Mouse (Mus musculus): ENCODE measurements around the gene Tubb4b. TPM values are rescaled to one million over a fixed set of nuclear protein-coding genes. Genes with fewer than 3 reads are reported as not detected.

The Tubb4b gene
- total and polyA plus RNA-seq, 3 experiments: 356 to 592 (median 520) TPM

DNA sequence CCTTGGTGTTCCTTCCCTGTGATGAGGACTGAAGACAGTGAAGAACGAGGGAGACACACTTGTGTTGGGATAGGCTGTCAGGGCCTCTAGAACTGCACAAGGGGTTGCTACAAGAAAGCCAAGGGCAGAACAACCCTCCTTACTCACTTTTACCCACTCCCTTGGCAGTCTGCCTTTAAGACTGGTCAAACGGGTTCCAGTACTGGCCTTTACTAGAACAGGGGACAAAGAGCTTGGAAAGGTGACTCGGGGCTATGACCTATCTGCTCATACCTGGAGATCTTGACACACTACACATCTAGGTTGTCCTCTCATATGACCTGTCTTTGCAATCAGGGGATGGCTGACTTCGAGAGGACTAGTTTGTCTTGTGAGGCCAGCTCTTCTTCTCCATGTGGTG, 13.0 kb upstream of the Tubb4b start:
- no peaks in the 10 kb centered on the region for H3K79me2 ChIP-seq (replicated peaks; ENCODE audit: control insufficient read depth, extremely low read depth, insufficient read depth, poor library complexity, severe bottlenecking)
- H3K27me3 ChIP-seq (replicated peaks): peaks cover 83% of the 10 kb centered on the region
- no peak overlapping the region for H3K9ac ChIP-seq (ENCODE audit: insufficient read depth, low read depth)
- no peak for DNase-seq (ENCODE audit: extremely low read depth)
- H3K4me2 ChIP-seq (ENCODE audit: insufficient read depth, low read depth, poor library complexity, severe bottlenecking): no peak overlapping the region
- TF ChIP-seq CTCF (conservative IDR thresholded peaks at IDR 0.05 in 1 of 2, IDR thresholded peaks at IDR 0.05 in 1 of 2; ENCODE audit: low read depth in 2 of 2, low read length in 2 of 2): no peak
- no peak for TF ChIP-seq CHD2 (IDR thresholded peaks at IDR 0.05; ENCODE audit: low read length)
- H3K27ac ChIP-seq (ENCODE audit: insufficient read depth, low read depth): no peak overlapping the region
- no peaks in the 10 kb centered on the region for H3K36me3 ChIP-seq (replicated peaks in 1 of 2; ENCODE audit: control insufficient read depth in 1 of 2, insufficient read depth in 1 of 2, low read length in 1 of 2)
- H3K4me3 ChIP-seq (replicated peaks in 1 of 3; ENCODE audit: low read depth in 2 of 3, low read length in 2 of 3, poor library complexity in 1 of 3): no peak overlapping the region
- in situ Hi-C loops (cut with MboI; ENCODE audit: low pct_ligation_motif_present, low pct_unique_long_range_greater_than_20kb, low sequenced_read_pairs) (no loop called here), dilution Hi-C loops (cut with MboI; ENCODE audit: extremely low pct_ligation_motif_present, extremely low pct_unique_long_range_greater_than_20kb, low sequenced_read_pairs) (no loop called here)
- no peaks in the 10 kb centered on the region for H3K9me3 ChIP-seq (replicated peaks; ENCODE audit: low read length)
- peaks cover 12 to 21% of the 10 kb centered on the region in 2 experiments for H3K4me1 ChIP-seq (ENCODE audit: control insufficient read depth in 1 of 2, insufficient read depth in 2 of 2)

DNA sequence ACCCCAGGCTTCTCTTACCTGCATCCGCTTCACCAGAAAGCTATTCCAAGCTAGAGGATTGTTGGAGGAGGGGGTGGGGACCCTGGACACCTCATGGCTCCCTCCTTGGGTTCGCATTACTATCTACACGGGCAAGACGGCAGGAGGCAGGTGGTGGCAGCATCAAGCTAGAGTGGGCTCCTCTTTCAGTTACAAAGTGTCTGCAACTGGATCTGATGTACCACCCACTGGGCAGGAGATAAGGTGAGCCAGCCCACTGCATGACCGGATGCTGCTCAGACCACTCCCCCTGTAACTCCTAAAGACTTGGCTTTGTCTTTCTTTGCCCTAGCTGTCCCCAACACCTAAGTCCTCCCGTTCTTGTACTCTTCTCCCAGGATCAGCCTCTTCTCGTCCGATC, 12.1 kb upstream of the Tubb4b start, which contains the start of gene Rnf224:
TSS of gene Rnf224 (minus strand) at position 174 of the 400 bp plus-strand sequence.
- in situ Hi-C loops (cut with MboI; ENCODE audit: low pct_ligation_motif_present, low pct_unique_long_range_greater_than_20kb, low sequenced_read_pairs) (no loop called here), dilution Hi-C loops (cut with MboI; ENCODE audit: extremely low pct_ligation_motif_present, extremely low pct_unique_long_range_greater_than_20kb, low sequenced_read_pairs) (no loop called here)
- H3K9ac ChIP-seq (ENCODE audit: insufficient read depth, low read depth): no peak within 1 kb of the TSS
- peaks cover 87% of the 10 kb centered on the region for H3K27me3 ChIP-seq (replicated peaks)
- no peak within 1 kb of the TSS for H3K4me2 ChIP-seq (ENCODE audit: insufficient read depth, low read depth, poor library complexity, severe bottlenecking)
- H3K9me3 ChIP-seq (replicated peaks; ENCODE audit: low read length): no peaks in the 10 kb centered on the region
- no peaks in the 10 kb centered on the region for H3K36me3 ChIP-seq (replicated peaks in 1 of 2; ENCODE audit: control insufficient read depth in 1 of 2, insufficient read depth in 1 of 2, low read length in 1 of 2)
- TF ChIP-seq SIN3A (IDR thresholded peaks at IDR 0.05; ENCODE audit: low read length) (no peak), UBTF (IDR thresholded peaks at IDR 0.05; ENCODE audit: low read depth, low read length) (no peak), E2F4 (IDR thresholded peaks at IDR 0.05; ENCODE audit: insufficient replicate concordance, low read depth, low read length) (no peak), TCF12 (IDR thresholded peaks at IDR 0.05; ENCODE audit: low read depth, low read length) (no peak), POLR2A (IDR thresholded peaks at IDR 0.05; ENCODE audit: low read depth, low read length) (no peak), MEF2A (IDR thresholded peaks at IDR 0.05; ENCODE audit: borderline replicate concordance, low read depth, low read length) (no peak), CTCF (conservative IDR thresholded peaks at IDR 0.05 in 1 of 2, IDR thresholded peaks at IDR 0.05 in 1 of 2; ENCODE audit: low read depth in 2 of 2, low read length in 2 of 2) (no peak), TBP (conservative IDR thresholded peaks at IDR 0.05; ENCODE audit: low read depth, low read length) (no peak), ZMIZ1 (IDR thresholded peaks at IDR 0.05; ENCODE audit: low read depth, low read length) (no peak), EP300 (IDR thresholded peaks at IDR 0.05; ENCODE audit: low read length) (no peak), CHD2 (IDR thresholded peaks at IDR 0.05; ENCODE audit: low read length) (no peak), ZNF384 (IDR thresholded peaks at IDR 0.05; ENCODE audit: low read depth, low read length) (no peak), NRF1 (IDR thresholded peaks at IDR 0.05; ENCODE audit: low read depth, low read length) (no peak), BHLHE40 (IDR thresholded peaks at IDR 0.05; ENCODE audit: low read depth, low read length) (no peak), NELFE (IDR thresholded peaks at IDR 0.05; ENCODE audit: low read depth, low read length) (no peak), ETS1 (conservative IDR thresholded peaks at IDR 0.05; ENCODE audit: low read depth, low read length) (no peak), RCOR1 (conservative IDR thresholded peaks at IDR 0.05; ENCODE audit: low read depth, low read length) (no peak), POLR2AphosphoS2 (IDR thresholded peaks at IDR 0.05; ENCODE audit: low read depth, low read length) (no peak)
- H3K79me2 ChIP-seq (replicated peaks; ENCODE audit: control insufficient read depth, extremely low read depth, insufficient read depth, poor library complexity, severe bottlenecking): no peaks in the 10 kb centered on the region
- no peak within 1 kb of the TSS for H3K27ac ChIP-seq (ENCODE audit: insufficient read depth, low read depth)
- no peak for DNase-seq (ENCODE audit: extremely low read depth)
- H3K4me1 ChIP-seq (ENCODE audit: control insufficient read depth in 1 of 2, insufficient read depth in 2 of 2): peaks cover 11 to 20% of the 10 kb centered on the region in 2 experiments
- H3K4me3 ChIP-seq (replicated peaks in 1 of 3; ENCODE audit: low read depth in 2 of 3, low read length in 2 of 3, poor library complexity in 1 of 3): no peak within 1 kb of the TSS

Data from CH12.LX (cell line).